Comparison of ENCODE assay signal across 14 mouse cellular contexts in the genomic region with DNA sequence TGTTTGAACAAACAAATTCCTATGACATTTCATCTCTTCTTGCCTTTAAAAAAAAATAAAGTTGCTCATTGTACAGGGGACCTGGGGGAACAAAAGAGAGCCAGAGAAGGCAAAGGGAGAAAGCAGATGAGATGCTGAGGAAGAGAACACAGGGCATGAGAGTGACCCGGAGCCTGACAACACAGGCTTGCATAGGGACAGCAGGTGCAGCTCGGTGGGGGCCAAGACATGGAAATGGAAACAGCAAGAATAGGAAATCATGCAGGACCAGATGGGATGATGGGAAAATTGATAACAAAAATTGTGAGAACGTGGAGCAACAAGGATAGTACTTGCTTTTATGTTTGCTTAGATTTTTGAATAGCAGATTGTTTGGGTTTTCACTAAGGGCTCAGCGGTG.
"Had no signal": no experiment of that assay in that cellular context is flagged by ENCODE, and none has a peak within 500 bp of the region (broad histone marks: within the 10 kb centered on the region; RNA-seq: fewer than 3 reads in every experiment).

No protein-coding gene starts in this region.

- DNase-seq: kidney, adult 2 months; kidney, postnatal 14 days; lung, embryonic 14.5 days; lung, postnatal 10 days; lung, postnatal 4 days; right cerebral cortex, adult 18-20 months; right cerebral cortex, postnatal 25 days; thymus, postnatal 4 days had no signal

- H3K9ac ChIP-seq: kidney, embryonic 15.5 days; limb, embryonic 15.5 days; liver, embryonic 12.5 days; lung, embryonic 14.5 days; neural tube, embryonic 15.5 days had no signal

- H3K36me3 ChIP-seq: kidney, embryonic 15.5 days; limb, embryonic 15.5 days; liver, embryonic 12.5 days; neural tube, embryonic 15.5 days had no signal

- H3K27me3 ChIP-seq: kidney, embryonic 15.5 days; limb, embryonic 15.5 days; liver, embryonic 12.5 days; neural tube, embryonic 15.5 days had no signal

- ATAC-seq: liver, embryonic 12.5 days had no signal

- H3K4me1 ChIP-seq: kidney, embryonic 15.5 days; limb, embryonic 15.5 days; liver, embryonic 12.5 days; neural tube, embryonic 15.5 days had no signal

- H3K27ac ChIP-seq: kidney, embryonic 15.5 days; limb, embryonic 15.5 days; liver, embryonic 12.5 days; neural tube, embryonic 15.5 days; stomach, postnatal 0 days had no signal

- H3K4me3 ChIP-seq: kidney, embryonic 15.5 days; limb, embryonic 15.5 days; liver, embryonic 12.5 days; myocyte; neural tube, embryonic 15.5 days had no signal

- H3K4me2 ChIP-seq: kidney, embryonic 15.5 days; limb, embryonic 15.5 days; liver, embryonic 12.5 days; lung, embryonic 14.5 days; neural tube, embryonic 15.5 days had no signal

- H3K9me3 ChIP-seq: limb, embryonic 15.5 days; liver, embryonic 12.5 days; neural tube, embryonic 15.5 days had no signal
